Mouse (Mus musculus) CD4-positive, CD25-positive, alpha-beta regulatory T cell (primary cell): ENCODE data around the gene Slc6a18. TPM values are rescaled to one million over a fixed set of nuclear protein-coding genes. Genes with fewer than 3 reads are reported as not detected.

Experiments
- polyA plus RNA-seq: library from polyadenylated mRNA; unstranded; fragments of 100-300 nt; shearing (Covaris generic); gene quantifications from one replicate; pipeline ENCODE4 v1.2.1, GENCODE M21; 2017

Slc6a18 gene
- not detected for polyA plus RNA-seq

GRCm38 (mm10) chr13:73677853-73678252, at the start of gene Slc6a18:
Gene Slc6a18, minus strand, starts transcription at chr13:73678023.

GRCm38 (mm10) chr13:73704694-73705325, 27.0 kb upstream of the Slc6a18 start, which contains the start of gene Slc6a19:
Gene Slc6a19, minus strand, starts transcription at chr13:73704865.

DNA sequence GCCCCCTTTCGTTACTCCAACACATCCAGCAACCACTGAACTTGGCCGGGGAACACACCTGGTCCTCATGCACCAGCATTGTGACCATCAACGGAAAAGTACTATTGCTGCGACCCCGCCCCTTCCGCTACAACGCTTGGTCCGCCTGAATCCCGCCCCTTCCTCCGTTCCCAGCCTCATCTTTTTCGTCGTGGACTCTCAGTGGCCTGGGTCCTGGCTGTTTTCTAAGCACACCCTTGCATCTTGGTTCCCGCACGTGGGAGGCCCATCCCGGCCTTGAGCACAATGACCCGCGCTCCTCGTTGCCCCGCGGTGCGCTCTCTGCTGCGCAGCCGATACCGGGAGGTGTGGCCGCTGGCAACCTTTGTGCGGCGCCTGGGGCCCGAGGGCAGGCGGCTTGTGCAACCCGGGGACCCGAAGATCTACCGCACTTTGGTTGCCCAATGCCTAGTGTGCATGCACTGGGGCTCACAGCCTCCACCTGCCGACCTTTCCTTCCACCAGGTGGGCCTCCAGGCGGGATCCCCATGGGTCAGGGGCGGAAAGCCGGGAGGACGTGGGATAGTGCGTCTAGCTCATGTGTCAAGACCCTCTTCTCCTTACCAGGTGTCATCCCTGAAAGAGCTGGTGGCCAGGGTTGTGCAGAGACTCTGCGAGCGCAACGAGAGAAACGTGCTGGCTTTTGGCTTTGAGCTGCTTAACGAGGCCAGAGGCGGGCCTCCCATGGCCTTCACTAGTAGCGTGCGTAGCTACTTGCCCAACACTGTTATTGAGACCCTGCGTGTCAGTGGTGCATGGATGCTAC, 50.9 kb downstream of the Slc6a18 start, which contains the start of gene Tert:
Gene Tert (plus strand): TSS at position 167 of the 805 bp plus-strand sequence.

Other genes starting within 250 kb of the Slc6a18 start
- 61.0 TPM for gene Lpcat1, start 210.8 kb downstream of the Slc6a18 start, polyA plus RNA-seq
- not detected for gene Slc6a3, start 141.3 kb downstream of the Slc6a18 start, polyA plus RNA-seq
- gene Clptm1l, start 74.0 kb downstream of the Slc6a18 start, polyA plus RNA-seq: 223 TPM
- 5.0 TPM for gene Tert, start 51.1 kb downstream of the Slc6a18 start, polyA plus RNA-seq
- gene Slc6a19, start 26.8 kb upstream of the Slc6a18 start, polyA plus RNA-seq: not detected
- 91.2 TPM for gene Slc12a7, start 55.1 kb upstream of the Slc6a18 start, polyA plus RNA-seq
- gene Nkd2, start 169.6 kb upstream of the Slc6a18 start, polyA plus RNA-seq: 0.23 TPM